Mouse (Mus musculus) embryonic stem cell, embryonic (primary cell): ENCODE data around the gene Plcb3.

Experiments used
- CTCF ChIA-PET, 4 experiments: fragments of 300-600 bp in 2 of 4; fragments of 350-600 bp in 2 of 4; sonication (Branson Sonifier 250); formaldehyde crosslinking; loops; one replicate each; lab custom pipeline; 2022; ENCODE audit warnings: inconsistent platforms in 2 of 4; lab: Charles Lee
- POLR2A ChIA-PET, 4 experiments: fragments of 300-600 bp in 2 of 4; fragments of 350-600 bp in 2 of 4; sonication (Branson Sonifier 250); formaldehyde crosslinking; loops; one replicate each; lab custom pipeline; 2022; ENCODE audit warnings: antibody characterized with exemption in 4 of 4, inconsistent platforms in 1 of 4; lab: Charles Lee

The Plcb3 gene

DNA sequence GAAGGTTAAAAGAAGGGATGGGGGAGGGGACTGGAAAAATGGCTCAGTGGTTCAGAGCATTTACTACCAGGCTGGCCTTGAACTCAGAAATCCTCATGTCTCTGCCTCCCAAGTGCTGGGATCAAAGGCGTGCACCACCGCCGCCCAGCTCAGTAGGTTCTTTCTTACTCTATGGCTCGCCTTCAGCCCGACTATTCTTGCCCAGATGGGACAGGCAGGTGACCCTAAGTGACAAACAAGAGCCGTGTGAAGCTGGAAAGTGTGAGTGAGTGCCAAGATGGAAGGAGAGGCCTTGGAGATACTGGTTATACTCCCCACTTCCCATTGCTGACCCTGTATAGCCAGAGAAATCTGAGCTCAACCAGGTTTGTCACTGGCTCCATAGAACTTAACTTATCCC lies 32.6 kb downstream of the Plcb3 start:
- ChIA-PET POLR2A (interaction anchor here in 3 of 4 experiments (0.6 to 4.3 kb wide), 13 partner anchors 8 to 449 kb away, joined by 3 to 77 read pairs (median 4); partner anchors contain the start of genes Esrra (in 1 of the 3), Fkbp2 (in 1 of the 3) and Kcnk4 (in 1 of the 3)), CTCF (interaction anchor here in 2 of 4 experiments (0.7 to 3.4 kb wide), 4 partner anchors 8 to 52 kb away, joined by 3 to 19 read pairs (median 8); partner anchors contain the start of genes Nudt22 (in 1 of the 2) and Trpt1 (in 1 of the 2))

- ChIA-PET CTCF (interaction anchor here in 2 of 4 experiments (0.6 to 3.4 kb wide), 8 partner anchors 8 to 1429 kb away, joined by 3 to 19 read pairs (median 4); no protein-coding TSS in a partner anchor), POLR2A (interaction anchor here (1.1 to 4.3 kb wide), 25 partner anchors 8 to 544 kb away, joined by 3 to 77 read pairs (median 7); partner anchors contain the start of genes Esrra (in 2 of the 4), Fkbp2 (in 2 of the 4), Kcnk4 (in 1 of the 4) and Plcb3 (in 1 of the 4))
Measured at GRCm38 (mm10) chr19:6942764-6943163, 33.5 kb downstream of the Plcb3 start.

- CTCF ChIA-PET: interaction anchor here in 3 of 4 experiments (0.6 to 3.4 kb wide), 21 partner anchors 8 to 1428 kb away, joined by 3 to 19 read pairs (median 4); partner anchors contain the start of genes Catsperz (in 2 of the 3), Nudt22 (in 1 of the 3) and Trpt1 (in 1 of the 3)
- POLR2A ChIA-PET: interaction anchor here (0.9 to 4.3 kb wide), 45 partner anchors 8 to 579 kb away, joined by 3 to 77 read pairs (median 5); partner anchors contain the start of genes Esrra (in 3 of the 4), Fkbp2 (in 3 of the 4), Sf1 (in 2 of the 4) and Catsperz (in 1 of the 4)
Measured at GRCm38 (mm10) chr19:6942249-6942691, 34.0 kb downstream of the Plcb3 start, which contains the start of gene Gpr137. Gene Gpr137 (minus strand): TSS chr19:6942480.

DNA sequence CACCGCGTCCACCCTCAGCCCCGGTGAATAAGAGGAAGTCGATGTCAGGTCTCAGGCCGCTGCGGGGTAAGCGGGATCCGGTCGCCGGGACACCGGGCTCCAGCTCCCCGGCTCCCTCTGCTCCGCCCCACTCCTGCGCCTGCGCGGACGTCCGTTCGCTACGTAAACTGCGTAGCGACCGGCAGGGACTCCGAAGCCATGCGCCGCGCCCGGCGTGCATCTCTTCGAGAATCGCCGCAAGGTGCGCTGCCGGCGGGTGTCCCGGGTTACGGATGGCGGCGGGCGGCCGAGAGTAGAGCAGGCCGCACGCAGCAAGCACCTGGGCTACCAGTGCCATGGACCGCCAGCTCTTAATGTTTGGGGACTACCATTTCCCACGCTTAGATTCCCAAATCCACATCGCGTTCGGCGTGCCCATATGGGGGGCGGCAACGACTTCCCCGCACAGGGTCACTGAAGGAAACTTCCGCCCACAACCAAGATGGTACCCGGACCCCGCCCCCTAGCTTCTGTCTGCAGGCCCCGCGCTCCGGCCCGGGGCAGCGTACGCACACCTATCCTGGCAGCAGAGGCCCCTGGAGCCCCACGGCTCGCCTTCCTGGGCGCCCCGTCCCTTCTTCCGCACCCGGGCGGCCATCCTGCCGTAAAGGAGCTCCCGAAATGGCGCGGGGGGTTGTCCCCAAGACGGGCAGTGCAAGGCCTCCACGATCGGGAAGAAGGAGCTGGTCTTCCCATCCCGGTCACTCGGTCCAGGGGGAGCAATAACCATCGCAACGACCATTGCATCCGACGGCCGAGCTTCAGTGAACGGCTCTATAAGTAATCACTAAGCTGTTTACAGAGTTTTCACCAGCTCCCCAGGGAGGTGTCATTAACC lies 34.7 kb downstream of the Plcb3 start, which contains the start of gene Bad:
TSS of gene Bad (plus strand) at position 490 of the 877 bp plus-strand sequence.
- ChIA-PET CTCF (interaction anchor here in 3 of 4 experiments (0.6 to 3.4 kb wide), 25 partner anchors 9 to 495 kb away, joined by 3 to 19 read pairs (median 3); partner anchors contain the start of genes Catsperz (in 2 of the 3), Nudt22 (in 1 of the 3) and Trpt1 (in 1 of the 3)), POLR2A (interaction anchor here (0.6 to 4.3 kb wide), 68 partner anchors 9 to 1781 kb away, joined by 3 to 77 read pairs (median 4); partner anchors contain the start of genes Esrra (in 3 of the 4), Fkbp2 (in 3 of the 4), Stip1 (in 3 of the 4) and Plcb3 (in 2 of the 4))

- POLR2A ChIA-PET: interaction anchor here (0.6 to 4.3 kb wide), 49 partner anchors 8 to 1782 kb away, joined by 3 to 77 read pairs (median 4); partner anchors contain the start of genes Stip1 (in 3 of the 4), Esrra (in 2 of the 4), Fkbp2 (in 2 of the 4) and Plcb3 (in 2 of the 4)
Measured at GRCm38 (mm10) chr19:6940396-6941351, 35.6 kb downstream of the Plcb3 start.

DNA sequence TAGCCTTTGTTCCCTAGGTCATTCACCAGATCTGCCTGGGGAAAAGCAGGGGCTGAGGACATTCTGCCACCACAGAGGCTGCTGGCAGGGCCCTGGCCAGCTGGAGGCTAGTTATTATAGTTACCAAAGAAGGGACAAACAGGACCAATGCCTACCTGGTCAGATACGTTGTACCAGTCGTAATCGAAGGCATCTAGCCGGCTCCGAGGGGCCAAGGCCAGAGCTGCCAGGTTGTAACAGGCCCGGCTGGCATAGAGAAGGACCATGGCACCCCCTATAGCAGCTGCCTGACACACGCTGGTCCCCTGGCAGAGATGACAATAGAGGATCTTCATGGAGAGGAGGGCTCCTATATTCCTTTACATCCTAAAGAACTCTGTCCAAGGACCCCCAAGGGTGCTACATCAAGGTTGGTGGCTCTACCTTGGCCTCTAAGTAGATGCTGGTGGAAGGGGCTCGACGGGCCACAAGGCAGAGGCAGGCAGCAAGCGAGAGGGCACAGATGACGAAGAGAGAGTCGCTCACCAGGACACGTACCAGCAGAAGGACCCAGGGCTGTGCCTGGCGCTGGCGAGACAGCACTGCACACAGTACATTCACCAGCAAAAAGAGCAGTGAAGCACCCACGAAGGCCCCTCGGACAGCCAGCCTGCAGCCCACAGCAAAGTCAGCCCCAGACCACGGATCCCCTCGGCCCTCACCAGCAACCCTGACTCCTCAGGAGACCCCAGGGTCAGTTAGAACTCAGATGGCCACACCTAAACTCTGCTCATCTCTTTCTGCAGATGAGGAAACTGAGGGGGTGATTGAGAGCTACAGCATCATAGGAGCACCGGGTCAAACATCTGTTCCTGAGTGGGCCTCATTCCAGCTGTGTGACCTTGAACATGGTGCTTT lies 36.9 kb downstream of the Plcb3 start:
- CTCF ChIA-PET: no interaction called here
- POLR2A ChIA-PET: interaction anchor here in 1 of 4 experiments (3.8 kb wide), 1 partner anchor 12 kb away, joined by 62 read pairs; no protein-coding TSS in a partner anchor

More at GRCm38 (mm10) chr19:6940396-6941351, 35.6 kb downstream of the Plcb3 start:
- CTCF ChIA-PET: interaction anchor here in 3 of 4 experiments (0.6 to 3.4 kb wide), 15 partner anchors 9 to 449 kb away, joined by 3 to 19 read pairs (median 5); partner anchors contain the start of gene Catsperz (in 2 of the 3)

GRCm38 (mm10) chr19:6937541-6938465 lies 38.5 kb downstream of the Plcb3 start:
- ChIA-PET POLR2A (interaction anchor here in 1 of 4 experiments (0.7 to 1.2 kb wide), 2 partner anchors 13 kb away, joined by 3 read pairs; no protein-coding TSS in a partner anchor), CTCF (interaction anchor here in 2 of 4 experiments (0.8 to 1.2 kb wide), 3 partner anchors 14 to 28 kb away, joined by 3 to 4 read pairs (median 4); partner anchors contain the start of gene Trmt112 (in 1 of the 2))

GRCm38 (mm10) chr19:6936299-6936698 lies 40.0 kb downstream of the Plcb3 start:
- POLR2A ChIA-PET: interaction anchor here (0.6 to 1.9 kb wide), 12 partner anchors 11 to 587 kb away, joined by 3 to 8 read pairs (median 3); partner anchors contain the start of gene Esrra (in 1 of the 4)
- CTCF ChIA-PET: interaction anchor here (0.5 to 6.1 kb wide), 72 partner anchors 8 to 1767 kb away, joined by 3 to 86 read pairs (median 4); partner anchors contain the start of genes Catsperz (in 3 of the 4), Esrra (in 3 of the 4), Trmt112 (in 2 of the 4) and Fkbp2 (in 1 of the 4)

DNA sequence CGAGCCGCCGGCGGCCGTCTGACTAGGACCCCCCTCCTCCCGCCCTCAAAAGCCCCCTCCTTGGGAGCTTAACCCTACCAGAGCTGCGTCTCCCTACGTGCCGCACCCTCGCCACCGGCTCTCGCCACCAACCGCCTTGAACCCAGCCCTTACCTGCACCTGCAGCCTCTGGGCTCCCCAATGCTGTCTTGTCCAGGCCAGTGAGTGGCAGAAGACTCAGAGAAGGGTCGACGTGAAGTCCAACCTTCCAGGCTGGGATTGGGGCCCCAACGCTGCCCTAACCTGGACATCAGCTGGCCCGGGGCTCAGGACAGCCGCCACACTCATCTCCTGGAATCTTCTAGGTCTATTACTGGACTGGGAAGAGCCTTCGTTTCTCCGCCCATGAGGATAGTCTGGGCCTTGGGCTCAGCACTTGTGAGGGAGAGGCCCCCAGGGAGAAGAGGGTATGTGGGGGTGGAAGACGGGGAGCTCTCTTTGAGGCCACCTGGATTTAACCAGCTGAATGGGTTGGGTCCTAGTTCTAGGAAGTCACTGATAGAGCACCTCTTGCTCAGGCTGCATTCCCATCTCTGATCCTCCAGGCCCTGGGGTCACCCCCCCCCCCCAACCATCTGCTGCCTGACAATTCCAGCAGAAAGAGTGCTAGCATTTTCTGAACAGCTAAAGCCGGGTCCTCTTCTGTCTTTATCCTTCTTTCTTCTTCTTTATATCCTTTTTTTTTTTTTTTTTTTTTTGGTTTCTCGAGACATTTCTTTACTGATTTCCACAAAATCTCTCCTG lies 41.9 kb downstream of the Plcb3 start, which contains the start of gene Kcnk4:
TSS of gene Kcnk4 (minus strand) at position 321 of the 783 bp plus-strand sequence.
- ChIA-PET CTCF (interaction anchor here (0.5 to 6.1 kb wide), 14 partner anchors 10 to 454 kb away, joined by 3 to 86 read pairs (median 6); partner anchors contain the start of genes Esrra (in 3 of the 4) and Catsperz (in 1 of the 4)), POLR2A (interaction anchor here in 3 of 4 experiments (0.6 to 3.8 kb wide), 21 partner anchors 8 to 661 kb away, joined by 3 to 23 read pairs (median 4); partner anchors contain the start of genes Esrra (in 2 of the 3), Bad (in 1 of the 3), Catsperz (in 1 of the 3) and Ccdc88b (in 1 of the 3))

- POLR2A ChIA-PET: interaction anchor here in 2 of 4 experiments (0.8 to 3.8 kb wide), 14 partner anchors 8 to 106 kb away, joined by 3 to 23 read pairs (median 6); partner anchors contain the start of genes Bad (in 2 of the 2), Esrra (in 2 of the 2), Gpr137 (in 2 of the 2) and Catsperz (in 1 of the 2)
Measured at GRCm38 (mm10) chr19:6933436-6934194, 42.7 kb downstream of the Plcb3 start.

DNA sequence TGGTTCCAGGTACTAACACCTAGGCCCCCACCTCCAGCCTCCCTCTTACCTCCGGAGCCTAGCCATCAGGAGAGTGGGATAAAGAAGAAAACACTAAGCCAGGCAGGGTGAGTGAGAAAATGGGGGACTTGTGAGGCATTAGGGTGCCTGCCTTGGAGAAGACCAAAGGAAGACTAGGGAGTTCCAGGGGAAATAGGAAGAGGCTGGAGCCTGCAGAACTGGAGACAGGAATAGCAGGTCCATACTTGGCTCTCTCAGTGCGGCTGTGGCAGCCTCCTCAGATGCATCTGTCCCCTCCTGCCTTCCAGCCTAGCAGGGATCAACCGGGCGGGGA lies 43.2 kb downstream of the Plcb3 start:
- ChIA-PET CTCF (interaction anchor here in 1 of 4 experiments (1.1 to 6.1 kb wide), 2 partner anchors 10 to 18 kb away, joined by 4 to 86 read pairs; partner anchors contain the start of genes Catsperz and Esrra), POLR2A (interaction anchor here in 2 of 4 experiments (0.9 to 3.8 kb wide), 9 partner anchors 8 to 107 kb away, joined by 3 to 23 read pairs (median 5); partner anchors contain the start of genes Bad (in 2 of the 2), Gpr137 (in 2 of the 2), Esrra (in 1 of the 2) and Stip1 (in 1 of the 2))

More at GRCm38 (mm10) chr19:6933436-6934194, 42.7 kb downstream of the Plcb3 start:
- CTCF ChIA-PET: interaction anchor here in 3 of 4 experiments (0.7 to 6.1 kb wide), 7 partner anchors 9 to 455 kb away, joined by 3 to 86 read pairs (median 4); partner anchors contain the start of genes Esrra (in 3 of the 3) and Catsperz (in 1 of the 3)

DNA sequence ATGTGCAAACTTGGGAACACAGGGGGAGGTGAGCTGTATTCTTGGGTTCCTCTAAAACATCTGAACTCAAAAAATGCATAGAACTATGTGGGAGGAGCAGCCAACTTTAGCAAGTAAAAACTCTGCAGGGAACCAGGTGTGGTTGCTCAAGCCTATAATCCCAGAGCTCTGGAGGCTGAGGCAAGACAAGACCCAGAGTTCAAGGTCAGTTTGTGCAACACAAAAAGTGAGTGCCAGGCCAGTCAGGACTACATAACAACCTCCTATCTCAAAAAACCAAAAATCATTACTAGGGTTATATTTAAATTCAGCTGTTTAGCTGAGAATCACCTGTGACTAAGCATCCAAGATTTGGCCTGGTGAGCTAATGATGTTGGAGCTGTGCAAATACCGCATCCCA lies 44.3 kb downstream of the Plcb3 start:
- CTCF ChIA-PET: interaction anchor here in 1 of 4 experiments (1.2 to 6.1 kb wide), 4 partner anchors 9 to 47 kb away, joined by 3 to 86 read pairs (median 6); partner anchors contain the start of genes Bad, Catsperz and Esrra
- POLR2A ChIA-PET: interaction anchor here in 3 of 4 experiments (0.6 to 3.8 kb wide), 17 partner anchors 9 to 344 kb away, joined by 3 to 23 read pairs (median 4); partner anchors contain the start of genes Bad (in 3 of the 3), Esrra (in 2 of the 3), Gpr137 (in 2 of the 3) and Nudt22 (in 1 of the 3)
